9 mouse cellular contexts compared by ENCODE assay signal in the genomic region with DNA sequence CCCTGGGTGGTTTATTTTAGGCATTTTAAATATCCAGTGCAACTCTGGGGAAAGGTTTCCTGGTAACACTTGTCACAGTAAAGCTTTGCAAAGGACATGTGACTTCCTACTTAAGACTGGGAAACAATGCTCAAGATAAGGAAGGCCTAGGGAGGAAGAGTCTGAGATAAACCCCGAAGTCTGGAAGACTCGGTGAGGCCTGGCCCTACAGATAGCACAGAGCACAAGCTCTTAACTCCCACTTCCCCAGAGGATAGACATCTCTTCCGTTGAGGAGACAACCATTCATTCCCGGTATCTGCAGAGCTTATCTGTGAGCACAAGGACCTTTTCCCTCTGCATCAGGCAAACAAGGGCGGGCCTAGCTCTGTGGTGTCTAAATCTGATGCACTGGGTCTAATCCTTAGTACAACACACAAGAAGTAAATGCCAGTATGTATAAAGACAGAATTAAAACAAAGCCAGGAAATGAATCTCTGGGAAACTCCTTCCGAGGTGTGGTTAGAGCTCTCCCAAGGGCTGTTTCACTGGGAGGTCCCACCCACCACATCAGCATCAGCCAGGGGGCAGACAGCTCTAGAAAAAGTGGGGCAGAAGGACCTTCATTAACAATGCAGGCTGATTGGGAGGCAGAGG. TPM values are rescaled to one million over a fixed set of nuclear protein-coding genes. Genes with fewer than 3 reads are reported as not detected.
DNase-seq lines count a peak whose midpoint lies in the region; ATAC-seq lines count a peak whose summit lies in the region.
"Had no signal": no experiment of that assay in that cellular context is flagged by ENCODE, and none has a peak within 500 bp of the region (broad histone marks: within the 10 kb centered on the region; RNA-seq: fewer than 3 reads in every experiment).

No protein-coding gene starts in this region.

- ATAC-seq in hindbrain, embryonic 15.5 days (ENCODE audit: low FRiP score, low read depth) = no peak
- ATAC-seq in hindbrain, embryonic 16.5 days = no peak
- no peak for ATAC-seq in forebrain, embryonic 13.5 days

- 0 out of 2 replicates have a peak overlapping the region, but pooled peaks have one; percentile 32 for H3K4me2 ChIP-seq in hindbrain, embryonic 15.5 days
- H3K4me2 ChIP-seq in hindbrain, embryonic 16.5 days (ENCODE audit: low read length) = no peak overlapping the region
- no peak overlapping the region for H3K4me2 ChIP-seq in forebrain, embryonic 13.5 days

- no peaks in the 10 kb centered on the region for H3K27me3 ChIP-seq in hindbrain, embryonic 15.5 days
- no peaks in the 10 kb centered on the region for H3K27me3 ChIP-seq in hindbrain, embryonic 16.5 days (replicated peaks; ENCODE audit: control insufficient read depth, insufficient read depth, low read length)
- no peaks in the 10 kb centered on the region for H3K27me3 ChIP-seq in forebrain, embryonic 13.5 days

- peak; percentile 24 for DNase-seq in kidney, postnatal 10 days
- peak; percentile 79 for DNase-seq in lung, postnatal 36 days
- DNase-seq in layer of hippocampus, postnatal 10 days (ENCODE audit: low spot score in 2 of 2) = no peak
- no peak for DNase-seq in spleen, postnatal 14 days (ENCODE audit: low spot score in 2 of 2)
- no peak for DNase-seq in thymus, postnatal 25 days

- H3K27ac ChIP-seq in hindbrain, embryonic 15.5 days (replicated peaks) = no peak overlapping the region
- H3K27ac ChIP-seq in hindbrain, embryonic 16.5 days (ENCODE audit: low read depth, low read length) = no peak overlapping the region
- H3K27ac ChIP-seq in forebrain, embryonic 13.5 days = 0 out of 2 replicates have a peak overlapping the region, but pooled peaks have one; percentile 6

- no peak overlapping the region for H3K9ac ChIP-seq in hindbrain, embryonic 15.5 days
- H3K9ac ChIP-seq in hindbrain, embryonic 16.5 days (ENCODE audit: low read depth, low read length) = no peak overlapping the region
- H3K9ac ChIP-seq in forebrain, embryonic 13.5 days = no peak overlapping the region

- H3K9me3 ChIP-seq in hindbrain, embryonic 15.5 days = no peaks in the 10 kb centered on the region
- H3K9me3 ChIP-seq in hindbrain, embryonic 16.5 days (ENCODE audit: control insufficient read depth, low read length) = no peaks in the 10 kb centered on the region
- no peaks in the 10 kb centered on the region for H3K9me3 ChIP-seq in forebrain, embryonic 13.5 days (replicated peaks)

- H3K4me3 ChIP-seq in hindbrain, embryonic 15.5 days = no peak overlapping the region
- H3K4me3 ChIP-seq in hindbrain, embryonic 16.5 days (ENCODE audit: low read length) = no peak overlapping the region
- no peak overlapping the region for H3K4me3 ChIP-seq in forebrain, embryonic 13.5 days

- H3K36me3 ChIP-seq in hindbrain, embryonic 15.5 days = no peaks in the 10 kb centered on the region
- 0 out of 2 replicates have a peak, but pooled peaks cover 2% of the 10 kb centered on the region for H3K36me3 ChIP-seq in hindbrain, embryonic 16.5 days (ENCODE audit: control insufficient read depth, insufficient read depth, low read length)
- H3K36me3 ChIP-seq in forebrain, embryonic 13.5 days (ENCODE audit: poor library complexity, severe bottlenecking) = peaks cover 9% of the 10 kb centered on the region

- H3K4me1 ChIP-seq in hindbrain, embryonic 15.5 days (replicated peaks) = peaks cover 5% of the 10 kb centered on the region
- peaks cover 5% of the 10 kb centered on the region for H3K4me1 ChIP-seq in hindbrain, embryonic 16.5 days (ENCODE audit: control insufficient read depth, insufficient read depth, low read depth, low read length)
- peaks cover 16% of the 10 kb centered on the region for H3K4me1 ChIP-seq in forebrain, embryonic 13.5 days

- 64% methylated on average over 6 of the region's 6 CpGs for WGBS in hindbrain, embryonic 15.5 days
- WGBS in hindbrain, embryonic 16.5 days = 66% methylated on average over 6 of the region's 6 CpGs
- 64% methylated on average over 6 of the region's 6 CpGs for WGBS in forebrain, embryonic 13.5 days

RNA-seq across cellular contexts. Expression of a gene that starts 5.6 kb away (rescaled TPM):
- 0.14 TPM in 2 replicates for polyA plus RNA-seq in hindbrain, embryonic 15.5 days (2015; fragmentation: Nextera tagmentation; extraction: Ambion mirVana)
- polyA plus RNA-seq in hindbrain, embryonic 16.5 days (2015; fragmentation: Nextera tagmentation; extraction: Ambion mirVana) = 0.08 and 0.19 TPM in 2 replicates
- polyA plus RNA-seq in forebrain, embryonic 13.5 days (2015; fragmentation: Nextera tagmentation; extraction: Ambion mirVana) = 0.18 and 0.20 TPM in 2 replicates
- under 1 TPM; 0.16 to 0.30 TPM for total RNA-seq in layer of hippocampus, postnatal 10 days (2021)

RNA-seq across cellular contexts. Expression of a gene that starts 5.9 kb away (rescaled TPM):
- polyA plus RNA-seq in hindbrain, embryonic 15.5 days (2015; fragmentation: Nextera tagmentation; extraction: Ambion mirVana) = 1.6 and 2.3 TPM in 2 replicates
- 1.7 TPM in 2 replicates for polyA plus RNA-seq in hindbrain, embryonic 16.5 days (2015; fragmentation: Nextera tagmentation; extraction: Ambion mirVana)
- polyA plus RNA-seq in forebrain, embryonic 13.5 days (2015; fragmentation: Nextera tagmentation; extraction: Ambion mirVana) = 7.2 and 7.8 TPM in 2 replicates
- 1 to 10 TPM in 1 of 2 experiments, under 1 TPM in 1; 0.53 to 1.4 TPM for total RNA-seq in layer of hippocampus, postnatal 10 days (2021)
- total RNA-seq: heart, postnatal 36 days had no signal

RNA-seq across cellular contexts. Expression of a gene that starts 21.2 kb away (rescaled TPM):
- polyA plus RNA-seq in hindbrain, embryonic 15.5 days (2015; fragmentation: Nextera tagmentation; extraction: Ambion mirVana) = 60.4 and 68.7 TPM in 2 replicates
- 50.7 and 61.7 TPM in 2 replicates for polyA plus RNA-seq in hindbrain, embryonic 16.5 days (2015; fragmentation: Nextera tagmentation; extraction: Ambion mirVana)
- polyA plus RNA-seq in forebrain, embryonic 13.5 days (2015; fragmentation: Nextera tagmentation; extraction: Ambion mirVana) = 88.4 and 104 TPM in 2 replicates
- 10 to 100 TPM; 56.3 to 62.1 TPM for total RNA-seq in layer of hippocampus, postnatal 10 days (2021)

RNA-seq across cellular contexts. Expression of a gene that starts 24.6 kb away (rescaled TPM):
- polyA plus RNA-seq in hindbrain, embryonic 15.5 days (2015; fragmentation: Nextera tagmentation; extraction: Ambion mirVana) = 1.6 and 3.4 TPM in 2 replicates
- 1.8 and 2.5 TPM in 2 replicates for polyA plus RNA-seq in hindbrain, embryonic 16.5 days (2015; fragmentation: Nextera tagmentation; extraction: Ambion mirVana)
- polyA plus RNA-seq in forebrain, embryonic 13.5 days (2015; fragmentation: Nextera tagmentation; extraction: Ambion mirVana) = 4.5 and 5.9 TPM in 2 replicates
- total RNA-seq in layer of hippocampus, postnatal 10 days (2021) = 1 to 10 TPM in 1 of 2 experiments, under 1 TPM in 1; 0.91 to 1.4 TPM

RNA-seq across cellular contexts. Expression of a gene that starts 27.8 kb away (rescaled TPM):
- 87.4 TPM in 2 replicates for polyA plus RNA-seq in hindbrain, embryonic 15.5 days (2015; fragmentation: Nextera tagmentation; extraction: Ambion mirVana)
- polyA plus RNA-seq in hindbrain, embryonic 16.5 days (2015; fragmentation: Nextera tagmentation; extraction: Ambion mirVana) = 85.2 and 88.5 TPM in 2 replicates
- polyA plus RNA-seq in forebrain, embryonic 13.5 days (2015; fragmentation: Nextera tagmentation; extraction: Ambion mirVana) = 141 and 147 TPM in 2 replicates
- 10 to 100 TPM; 19.3 to 19.6 TPM for total RNA-seq in layer of hippocampus, postnatal 10 days (2021)

Comparison
In these comparisons a context has a peak if more than half of its experiments do, and no peak if none do; other contexts are left out.
1. DNase-seq: peak in kidney, postnatal 10 days (single experiment) and lung, postnatal 36 days (single experiment); none in layer of hippocampus, postnatal 10 days (0 of 2), spleen, postnatal 14 days (0 of 2) and thymus, postnatal 25 days (single experiment).